Comparison of ENCODE assay signal across 8 mouse cellular contexts in the genomic region with DNA sequence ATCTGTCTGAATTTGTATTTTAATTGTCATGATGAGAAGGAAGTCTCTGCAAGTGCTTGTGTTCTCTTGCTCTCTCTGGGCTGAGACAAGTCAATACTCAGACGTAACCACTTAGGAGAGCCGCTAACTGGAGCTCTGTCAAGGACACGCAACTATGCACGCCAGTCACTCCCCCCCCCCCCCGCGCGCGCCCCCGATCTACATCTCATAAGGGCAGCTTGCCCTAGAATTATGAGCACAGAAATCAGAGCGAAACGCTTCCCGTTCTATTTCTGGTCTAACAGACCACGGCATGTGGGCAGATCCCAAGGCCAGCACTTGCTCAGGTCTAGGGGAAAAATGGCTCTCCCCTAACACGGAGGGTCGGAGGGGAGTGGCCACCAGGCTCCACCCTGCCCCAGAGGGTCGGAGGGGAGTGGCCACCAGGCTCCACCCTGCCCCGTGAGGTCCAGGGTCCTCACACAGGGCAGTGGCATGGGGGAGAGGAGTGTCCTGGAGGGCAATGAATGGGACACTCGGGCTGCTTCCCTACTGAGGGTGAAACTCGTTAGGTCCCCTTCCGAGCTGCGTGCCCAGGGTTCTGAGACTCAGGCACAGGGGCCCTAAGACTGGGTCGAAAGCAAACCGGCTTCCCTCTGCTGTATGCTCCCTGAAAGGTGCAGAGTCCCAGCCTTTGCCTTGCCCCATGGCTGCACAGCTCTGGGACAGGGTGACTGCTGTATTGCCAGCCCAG.
DNase-seq lines count a peak whose midpoint lies in the region; ATAC-seq and TF ChIP-seq lines count a peak whose summit lies in the region.

No protein-coding gene starts in this region.

- no peak overlapping the region for H3K9ac ChIP-seq in lung, embryonic 14.5 days
- no peak overlapping the region for H3K9ac ChIP-seq in embryonic facial prominence, embryonic 13.5 days
- H3K9ac ChIP-seq in intestine, embryonic 15.5 days: no peak overlapping the region

- peak; percentile 1 for DNase-seq in lung, embryonic 14.5 days
- DNase-seq in lung, postnatal 4 days: no peak
- DNase-seq in retina, postnatal 1 day: peak; percentile 75
- DNase-seq in frontal cortex, postnatal 14 days (ENCODE audit: low spot score in 2 of 2): no peak

- H3K4me3 ChIP-seq in lung, embryonic 14.5 days (ENCODE audit: low read depth, low read length): peak overlapping the region; percentile 12; the same call in 1 of the 2 replicates
- peak overlapping the region; percentile 26 for H3K4me3 ChIP-seq in embryonic facial prominence, embryonic 13.5 days
- peak overlapping the region; percentile 27 for H3K4me3 ChIP-seq in intestine, embryonic 15.5 days (replicated peaks)

- H3K36me3 ChIP-seq in lung, embryonic 14.5 days (ENCODE audit: insufficient read depth): no peaks in the 10 kb centered on the region
- H3K36me3 ChIP-seq in embryonic facial prominence, embryonic 13.5 days: no peaks in the 10 kb centered on the region
- H3K36me3 ChIP-seq in intestine, embryonic 15.5 days: no peaks in the 10 kb centered on the region

- peak overlapping the region; percentile 44 for H3K4me2 ChIP-seq in lung, embryonic 14.5 days
- peak overlapping the region; percentile 58 for H3K4me2 ChIP-seq in embryonic facial prominence, embryonic 13.5 days
- H3K4me2 ChIP-seq in intestine, embryonic 15.5 days (replicated peaks): peak overlapping the region; percentile 59

- no peaks in the 10 kb centered on the region for H3K4me1 ChIP-seq in lung, embryonic 14.5 days (ENCODE audit: insufficient read depth)
- peaks cover 11% of the 10 kb centered on the region for H3K4me1 ChIP-seq in embryonic facial prominence, embryonic 13.5 days
- H3K4me1 ChIP-seq in intestine, embryonic 15.5 days (replicated peaks): peaks cover 12% of the 10 kb centered on the region

- peak; percentile 48 for ATAC-seq in lung, embryonic 14.5 days (ENCODE audit: insufficient read depth)
- ATAC-seq in embryonic facial prominence, embryonic 13.5 days (ENCODE audit: insufficient number of reproducible peaks, insufficient read depth, low FRiP score, low TSS enrichment, low read depth): peak; percentile 50; the same call in 1 of the 2 replicates
- ATAC-seq in intestine, embryonic 15.5 days: peak; percentile 57; the same call in 1 of the 2 replicates
- ATAC-seq in CD4-positive, CD25-positive, alpha-beta regulatory T cell, adult 4 months: no peak
- no peak for ATAC-seq in megakaryocyte progenitor cell, adult 5-6 weeks (replicated peaks; ENCODE audit: poor library complexity)

- no peaks in the 10 kb centered on the region; the same call in 1 of the 2 replicates for H3K27me3 ChIP-seq in lung, embryonic 14.5 days (ENCODE audit: insufficient read depth, low read length)
- H3K27me3 ChIP-seq in embryonic facial prominence, embryonic 13.5 days: peaks cover 23% of the 10 kb centered on the region
- no peaks in the 10 kb centered on the region for H3K27me3 ChIP-seq in intestine, embryonic 15.5 days (replicated peaks)

- WGBS in lung, embryonic 14.5 days: 4% methylated on average over 23 of the region's 23 CpGs
- 4% methylated on average over 23 of the region's 23 CpGs for WGBS in embryonic facial prominence, embryonic 13.5 days
- WGBS in intestine, embryonic 15.5 days: 3% methylated on average over 22 of the region's 23 CpGs

- no peak for TF ChIP-seq CTCF in lung, embryonic 14.5 days (IDR thresholded peaks at IDR 0.05; ENCODE audit: low read depth)

- H3K9me3 ChIP-seq in lung, embryonic 14.5 days (ENCODE audit: low read depth, low read length): no peaks in the 10 kb centered on the region
- no peaks in the 10 kb centered on the region for H3K9me3 ChIP-seq in embryonic facial prominence, embryonic 13.5 days
- H3K9me3 ChIP-seq in intestine, embryonic 15.5 days: no peaks in the 10 kb centered on the region

- H3K27ac ChIP-seq in lung, embryonic 14.5 days (ENCODE audit: low read depth): no peak overlapping the region
- no peak overlapping the region for H3K27ac ChIP-seq in embryonic facial prominence, embryonic 13.5 days
- no peak overlapping the region for H3K27ac ChIP-seq in intestine, embryonic 15.5 days

Comparison
In these comparisons a context has a peak if more than half of its experiments do, and no peak if none do; other contexts are left out.
1. DNase-seq: peak in lung, embryonic 14.5 days (single experiment) and retina, postnatal 1 day (single experiment); none in lung, postnatal 4 days (0 of 2) and frontal cortex, postnatal 14 days (0 of 2).
2. ATAC-seq: peak in lung, embryonic 14.5 days (single experiment), embryonic facial prominence, embryonic 13.5 days (single experiment) and intestine, embryonic 15.5 days (single experiment); none in CD4-positive, CD25-positive, alpha-beta regulatory T cell, adult 4 months (single experiment) and megakaryocyte progenitor cell, adult 5-6 weeks (single experiment).
3. Peak in every context shown above with its lines, with median percentiles within 50 percentile points of each other: H3K4me2 ChIP-seq and H3K4me3 ChIP-seq.